Mouse (Mus musculus) spleen, adult 18-20 months (tissue): Measurements from ENCODE around the gene Ddx19b.
"Not testable (repeated sequence)": the region's sequence is repeated elsewhere in the genome, so short reads cannot be mapped to it uniquely, and the experiment has no call there.

Experiments used
- DNase-seq, 2 experiments: peaks; one replicate each; pipeline ENCODE4 v3.0.0; 2022; ENCODE audit warnings: mixed read lengths in 2 of 2

The Ddx19b gene

DNA sequence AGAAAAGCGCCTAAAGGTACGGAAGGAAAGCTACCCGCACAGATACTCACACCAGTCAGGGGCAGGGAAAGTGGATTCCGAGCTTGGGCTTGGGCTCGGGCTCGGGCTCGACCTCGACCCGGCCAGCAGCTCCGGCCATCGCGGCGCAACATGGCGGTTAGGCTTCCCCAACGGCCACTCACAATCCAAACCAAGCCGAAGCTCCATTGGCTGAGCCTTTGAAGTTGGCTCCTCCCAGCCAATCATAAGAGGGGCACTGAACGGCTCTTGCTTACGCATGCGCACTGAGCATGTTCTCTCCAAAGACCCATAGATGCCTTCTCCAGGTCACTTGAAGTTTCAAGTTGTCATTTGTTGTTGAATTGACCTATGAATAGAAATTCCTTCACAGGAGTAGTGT is at the start of gene Ddx19b:
Gene Ddx19b (minus strand): TSS at position 180 of the 400 bp plus-strand sequence.
- DNase-seq = no peak

DNA sequence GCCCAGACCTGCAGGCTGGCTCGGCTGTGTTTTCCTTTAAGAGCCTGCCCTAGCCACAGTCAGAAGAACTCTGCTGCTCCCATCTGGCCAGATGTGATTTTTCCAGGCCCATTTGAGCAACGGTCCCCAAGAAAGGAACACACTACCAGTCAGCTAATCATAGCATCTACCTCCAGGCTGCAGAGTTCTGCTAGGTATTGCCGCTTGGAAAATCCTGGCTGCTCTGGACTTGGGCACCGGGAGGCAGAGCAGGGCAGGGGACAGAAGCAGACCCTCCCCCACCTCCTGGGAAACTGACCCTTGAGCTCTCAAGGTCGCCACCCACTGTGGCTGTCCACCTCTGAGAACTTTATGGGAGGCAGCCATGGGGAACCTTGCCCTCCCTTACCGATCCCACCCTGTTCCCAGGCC is 48.3 kb upstream of the Ddx19b start:
- DNase-seq = no peak

- DNase-seq = no peak
These were observed 47.9 kb upstream of the Ddx19b start for GRCm38 (mm10) chr8:111079461-111079860.

GRCm38 (mm10) chr8:111075926-111076325 is 44.4 kb upstream of the Ddx19b start:
- no peak for DNase-seq

DNA sequence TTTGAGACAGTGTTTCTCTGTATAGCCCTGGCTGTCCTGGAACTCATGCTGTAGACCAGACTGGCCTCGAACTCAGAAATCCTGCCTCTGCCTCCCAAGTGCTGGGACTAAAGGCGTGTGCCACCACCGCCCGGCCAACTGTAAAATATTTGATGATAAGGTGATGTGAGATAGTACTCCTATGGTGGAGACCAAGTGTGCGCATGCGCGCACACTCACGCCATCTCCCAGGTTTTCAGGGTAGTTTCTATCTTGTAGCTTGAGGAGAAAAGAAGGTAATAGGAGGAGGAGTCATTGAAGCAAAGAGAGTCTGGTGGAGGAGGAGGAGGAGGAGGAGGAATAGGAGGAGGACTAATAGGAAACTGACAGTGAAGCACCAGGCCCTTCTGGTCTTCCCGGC is 37.1 kb upstream of the Ddx19b start:
- DNase-seq = not testable (repeated sequence)

DNA sequence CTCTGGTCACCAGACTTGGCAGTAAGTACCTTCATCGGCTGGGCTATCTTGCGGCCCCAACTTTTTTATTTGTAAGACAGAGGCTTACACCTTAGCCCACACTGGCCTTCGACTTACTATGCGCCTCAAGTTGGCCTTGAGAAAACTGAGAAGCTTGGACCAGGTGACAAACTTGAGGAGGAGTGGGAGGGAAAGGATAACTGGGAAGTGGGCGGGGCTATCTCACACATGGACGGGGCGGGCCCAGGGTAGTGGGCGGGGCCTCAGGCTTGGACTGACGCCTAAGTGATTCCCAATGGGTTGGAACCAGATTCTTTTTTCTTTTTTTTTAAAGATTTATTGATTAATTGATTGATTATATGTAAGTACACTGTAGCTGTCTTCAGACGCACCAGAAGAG is 35.9 kb upstream of the Ddx19b start:
- no peak for DNase-seq

DNA sequence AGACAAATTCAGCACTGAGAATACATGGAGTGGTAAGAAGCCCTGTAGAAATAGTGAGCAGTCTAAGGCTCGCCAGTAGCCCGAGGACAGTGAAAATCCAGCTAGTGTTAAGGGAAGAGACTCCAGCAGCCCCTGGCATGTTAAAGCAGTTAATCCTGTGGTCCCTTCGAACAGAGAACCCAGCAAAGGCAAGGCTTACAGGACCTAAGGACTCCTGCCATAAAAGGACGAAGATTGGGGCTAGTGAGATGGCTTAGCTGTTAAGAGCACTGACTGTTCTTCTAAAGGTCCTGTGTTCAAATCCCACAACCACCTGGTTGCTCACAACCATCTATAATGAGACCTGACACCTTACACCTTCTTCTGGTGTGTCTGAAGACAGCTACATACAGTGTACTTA is 34.8 kb upstream of the Ddx19b start:
- no peak for DNase-seq

DNA sequence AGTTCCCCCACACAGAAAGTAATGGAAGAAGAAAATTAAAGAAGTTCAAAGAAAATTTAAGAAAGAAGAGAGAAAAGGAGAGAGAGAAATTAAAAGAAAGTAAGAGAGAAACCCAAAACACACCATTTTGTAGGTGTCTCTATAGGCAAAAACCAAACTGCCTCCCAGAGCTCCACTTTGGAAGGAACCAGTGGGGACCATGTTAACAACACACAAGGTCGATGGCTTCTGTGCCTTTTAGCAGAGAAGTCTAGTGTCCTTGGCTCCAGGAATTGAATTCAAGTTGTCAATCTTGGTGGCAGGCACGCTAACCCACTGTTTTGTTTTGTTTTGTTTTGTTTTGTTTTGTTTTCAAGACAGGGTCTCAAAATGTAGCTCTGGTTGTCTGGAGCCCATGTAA is 31.3 kb upstream of the Ddx19b start:
- DNase-seq = no peak

- DNase-seq = peak; percentile 70 to 86
These were observed 30.7 kb upstream of the Ddx19b start for GRCm38 (mm10) chr8:111062072-111062757.

DNA sequence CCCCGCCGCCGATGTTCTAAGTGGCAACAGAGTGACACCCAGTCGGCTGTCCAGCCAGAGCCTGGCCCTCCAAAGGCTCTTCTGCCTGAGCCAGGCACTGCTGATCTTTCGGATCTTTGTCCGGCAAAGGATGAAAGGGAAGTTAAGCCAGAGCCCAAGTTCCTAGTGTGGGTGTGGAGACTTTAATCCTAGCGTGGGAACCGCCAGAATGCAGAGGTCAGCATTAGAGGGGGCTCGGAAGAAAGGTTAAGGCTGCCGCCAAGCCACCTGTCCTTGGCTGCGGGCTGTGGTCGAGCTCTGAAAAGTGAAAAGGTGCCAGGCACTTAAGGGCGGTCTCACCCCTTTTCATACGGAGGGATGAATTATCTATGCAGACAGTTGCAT is 30.1 kb upstream of the Ddx19b start:
- no peak for DNase-seq

GRCm38 (mm10) chr8:111058946-111059572 is 27.5 kb upstream of the Ddx19b start:
- no peak for DNase-seq

DNA sequence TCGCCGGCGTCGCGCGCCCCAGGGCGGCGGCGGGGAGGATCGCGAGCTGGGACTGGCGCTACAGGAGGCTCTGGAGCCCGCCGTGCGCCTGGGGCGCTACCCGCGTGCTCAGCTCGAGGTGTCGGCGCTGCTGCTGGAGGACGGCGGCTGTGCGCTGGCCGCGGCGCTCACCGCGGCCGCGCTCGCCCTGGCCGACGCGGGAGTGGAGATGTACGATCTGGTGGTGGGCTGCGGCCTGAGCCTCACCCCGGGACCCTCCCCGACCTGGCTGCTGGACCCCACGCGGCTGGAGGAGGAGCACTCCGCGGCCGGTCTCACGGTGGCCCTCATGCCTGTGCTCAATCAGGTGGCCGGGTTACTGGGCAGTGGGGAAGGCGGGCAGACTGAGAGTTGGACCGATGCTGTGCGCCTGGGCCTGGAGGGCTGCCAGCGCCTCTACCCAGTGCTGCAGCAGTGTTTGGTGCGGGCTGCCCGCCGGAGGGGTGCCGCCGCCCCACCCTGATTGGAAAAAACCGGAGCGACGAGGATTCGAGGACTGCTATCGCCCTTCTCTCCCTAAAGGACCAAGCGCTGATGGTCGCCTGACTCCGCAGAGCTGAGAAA is 25.2 kb upstream of the Ddx19b start:
- DNase-seq = peak in 1 of 2 experiments; percentile 20

GRCm38 (mm10) chr8:111056158-111056663 is 24.7 kb upstream of the Ddx19b start, which contains the start of gene Exosc6:
Exosc6 (plus strand) TSS chr8:111056339.
- peak; percentile 83 to 90 for DNase-seq

GRCm38 (mm10) chr8:111055661-111056060 is 24.1 kb upstream of the Ddx19b start:
- no peak for DNase-seq

DNA sequence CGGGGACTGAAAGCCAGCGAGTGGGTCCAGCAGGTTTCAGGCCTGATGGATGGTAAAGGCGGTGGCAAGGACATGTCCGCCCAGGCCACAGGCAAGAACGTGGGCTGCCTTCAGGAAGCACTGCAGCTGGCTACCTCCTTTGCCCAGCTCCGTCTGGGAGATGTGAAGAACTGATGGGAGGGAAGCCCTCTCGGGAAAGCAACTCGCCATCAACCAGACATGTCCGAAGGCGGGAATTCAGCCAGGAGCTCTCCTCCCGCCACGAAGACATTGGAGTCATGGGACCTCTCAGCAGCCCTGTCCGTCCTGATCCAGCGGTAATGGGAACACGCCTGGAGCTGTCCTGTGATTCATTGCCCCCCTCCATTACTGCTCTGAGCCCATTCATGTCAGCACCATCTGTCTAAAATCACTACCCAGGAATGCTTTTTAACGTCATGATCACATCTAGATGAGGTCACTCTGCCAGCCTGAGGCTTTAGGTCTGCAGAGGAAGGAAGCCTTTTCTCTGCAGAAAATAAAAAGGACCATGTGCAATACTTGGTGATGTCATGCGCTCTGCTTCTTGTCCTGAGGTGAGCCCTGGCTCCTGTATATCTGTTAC is 23.6 kb upstream of the Ddx19b start:
- DNase-seq = no peak

DNA sequence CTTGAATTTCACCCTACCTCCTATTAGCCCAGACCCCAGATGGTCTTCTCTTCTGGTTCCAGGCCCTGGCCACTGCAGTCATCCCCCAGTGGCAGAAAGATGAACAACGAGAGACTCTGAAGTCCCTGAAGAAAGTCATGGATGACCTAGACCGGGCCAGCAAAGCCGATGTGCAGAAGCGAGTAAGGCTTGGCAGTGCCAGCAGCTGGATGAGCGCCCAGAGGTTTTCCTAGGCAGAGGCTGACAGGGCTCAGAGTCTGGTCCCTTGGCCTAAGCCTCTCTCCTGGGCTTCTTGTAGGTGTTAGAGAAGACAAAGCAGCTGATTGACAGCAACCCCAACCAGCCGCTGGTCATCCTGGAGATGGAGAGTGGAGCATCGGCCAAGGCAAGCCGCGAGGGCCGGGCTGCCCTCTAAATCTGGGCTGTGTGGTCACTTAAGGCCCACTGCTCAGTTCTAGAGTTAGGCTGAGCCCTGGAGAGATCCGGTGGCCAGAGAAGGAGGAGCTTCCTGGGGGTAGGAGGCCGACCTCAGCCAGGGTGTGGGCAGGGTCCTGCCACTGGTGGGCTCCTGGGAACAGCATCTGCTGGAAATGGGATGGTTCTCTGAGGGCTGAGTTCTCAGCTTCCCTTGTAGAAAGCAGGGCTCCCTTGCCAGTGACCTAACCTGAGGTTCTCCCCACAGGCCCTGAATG is 22.4 kb upstream of the Ddx19b start:
- DNase-seq = no peak

DNA sequence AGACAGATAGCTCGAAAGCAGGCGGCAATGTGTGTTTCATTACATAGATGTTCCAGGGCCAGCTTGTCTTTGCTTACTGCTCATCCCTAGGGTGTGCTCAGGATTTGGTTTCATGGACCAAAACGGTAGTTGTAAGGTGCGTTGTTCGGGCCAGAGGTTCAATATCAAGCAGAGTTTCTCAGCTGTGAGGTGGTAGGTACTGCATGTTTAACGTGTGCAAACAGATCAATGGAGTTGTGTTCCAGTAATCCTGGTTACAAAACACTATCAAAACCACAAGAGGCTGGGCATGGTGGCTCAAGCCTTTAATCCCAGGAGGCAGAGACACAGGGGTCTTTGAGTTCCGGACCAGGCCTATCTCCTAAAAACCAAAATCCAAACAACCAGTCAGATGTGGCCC is 17.6 kb upstream of the Ddx19b start:
- DNase-seq = no peak

DNA sequence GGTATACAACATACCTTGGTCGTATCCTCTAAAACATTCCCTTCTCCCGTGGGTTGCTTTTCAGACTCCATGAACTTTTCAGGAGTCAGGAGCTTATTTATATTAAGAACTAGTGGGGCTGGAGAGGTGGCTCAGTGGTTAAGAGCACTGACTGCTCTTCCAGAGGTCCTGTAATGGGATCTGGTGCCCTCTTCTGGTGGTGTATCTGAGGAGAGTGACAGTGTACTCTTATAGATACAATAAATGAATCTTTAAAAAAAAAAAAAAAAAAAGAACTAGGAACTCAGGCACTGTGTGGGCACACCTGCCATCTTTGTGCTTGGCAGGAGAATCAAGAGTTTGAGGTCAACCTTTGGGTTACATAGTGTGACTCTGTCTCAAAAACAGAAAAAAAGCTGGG is 17.1 kb upstream of the Ddx19b start:
- DNase-seq = no peak

DNA sequence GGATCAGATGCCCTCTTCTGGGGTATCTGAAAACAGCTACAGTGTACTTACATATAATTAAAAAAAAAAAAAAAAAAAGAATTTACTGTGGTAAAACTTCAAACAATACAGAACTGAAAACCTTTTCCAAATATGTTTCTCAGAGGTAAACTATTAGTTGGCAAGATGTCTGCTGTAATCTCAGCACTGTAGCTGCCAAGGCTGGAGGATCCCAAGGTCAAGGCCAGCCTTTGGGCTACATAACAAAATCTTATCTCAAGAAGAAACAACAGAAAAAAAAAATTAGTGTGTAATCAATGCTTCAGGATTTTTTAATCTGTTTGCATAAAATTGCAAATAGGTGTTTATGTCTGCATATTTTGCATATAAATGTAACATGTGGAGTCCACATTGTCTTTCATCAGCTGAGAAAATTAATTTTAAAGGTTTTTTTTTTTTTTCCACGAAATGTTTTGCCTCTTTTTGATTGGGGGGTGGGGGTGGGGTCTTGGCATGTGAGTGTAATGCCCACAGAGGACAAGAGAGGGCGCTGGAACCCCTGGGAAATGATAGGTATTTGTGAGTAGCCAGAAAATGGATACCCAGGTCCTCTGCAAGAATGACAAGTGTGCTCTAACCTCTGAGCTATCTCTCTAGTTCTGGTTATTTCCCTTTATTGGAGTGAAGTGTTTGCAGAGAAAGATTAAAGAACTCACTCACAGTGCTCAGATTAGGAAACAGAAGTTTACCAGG is 12.6 kb upstream of the Ddx19b start:
- DNase-seq = no peak

- DNase-seq = no peak
These were observed 11.0 kb upstream of the Ddx19b start for GRCm38 (mm10) chr8:111042546-111042945.

DNA sequence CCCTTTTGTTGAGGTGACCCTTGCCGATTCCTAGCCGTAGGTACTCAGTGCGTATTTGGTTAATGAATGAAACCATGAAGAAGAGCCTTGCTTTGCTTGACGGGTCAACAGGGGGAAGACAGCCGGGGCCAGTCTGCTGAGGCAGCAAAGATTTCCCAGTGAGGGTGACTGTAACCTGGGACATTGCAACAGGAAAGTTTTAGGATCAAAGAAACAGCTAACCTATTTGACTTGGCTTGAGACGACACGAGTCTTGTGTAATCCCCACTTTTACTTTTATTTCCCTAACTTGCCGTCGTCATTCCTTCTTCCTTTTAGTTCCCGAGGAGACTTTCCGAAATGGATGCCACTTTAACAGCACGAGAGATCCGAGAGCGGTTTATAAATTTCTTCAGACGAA is 5.0 kb upstream of the Ddx19b start:
- no peak for DNase-seq

GRCm38 (mm10) chr8:111034276-111034675 is 2.7 kb upstream of the Ddx19b start:
- DNase-seq = no peak
